Mouse (Mus musculus): Measurements from ENCODE around the gene Zswim5.

- TF ChIP-seq POLR2A (IDR thresholded peaks at IDR 0.05; ENCODE audit: borderline replicate concordance, insufficient read depth, low read length): no peak
- TF ChIP-seq CTCF (IDR thresholded peaks at IDR 0.05; ENCODE audit: borderline replicate concordance, insufficient read depth, low read depth, low read length): no peak
These were observed 153.9 kb downstream of the Zswim5 start for GRCm38 (mm10) chr4:117031105-117031504.
